Mouse (Mus musculus): ENCODE results near the gene Btbd9. TPM values are rescaled to one million over a fixed set of nuclear protein-coding genes. Genes with fewer than 3 reads are reported as not detected.

Btbd9 gene
- polyA plus RNA-seq, 1 experiment, result 80.3 TPM

GRCm38 (mm10) chr17:30518431-30519171 lies 57.7 kb downstream of the Btbd9 start:
- Histone ChIP-seq H3K4me3 (replicated peaks) (peak overlapping the region; percentile 21), H3K9me3 (peaks cover 15% of the 10 kb centered on the region), H3K27me3 (replicated peaks) (no peaks in the 10 kb centered on the region), H3K36me3 (replicated peaks; ENCODE audit: low read length) (peaks cover 85% of the 10 kb centered on the region), H3K4me1 (peaks cover 55% of the 10 kb centered on the region)
- TF ChIP-seq FLI1 (IDR thresholded peaks at IDR 0.05; ENCODE audit: low read length) (no peak), GATA1 (IDR thresholded peaks at IDR 0.05; ENCODE audit: borderline replicate concordance, low read length) (no peak)

GRCm38 (mm10) chr17:30516580-30517340 lies 59.5 kb downstream of the Btbd9 start:
- H3K4me3 ChIP-seq (replicated peaks), result no peak overlapping the region
- peaks cover 85% of the 10 kb centered on the region for H3K36me3 ChIP-seq (replicated peaks; ENCODE audit: low read length)
- peaks cover 15% of the 10 kb centered on the region for H3K9me3 ChIP-seq
- peaks cover 45% of the 10 kb centered on the region for H3K4me1 ChIP-seq
- TF ChIP-seq FLI1 (IDR thresholded peaks at IDR 0.05; ENCODE audit: low read length) (no peak), GATA1 (IDR thresholded peaks at IDR 0.05; ENCODE audit: borderline replicate concordance, low read length) (no peak)
- no peaks in the 10 kb centered on the region for H3K27me3 ChIP-seq (replicated peaks)

- no peak for TF ChIP-seq GATA1 (IDR thresholded peaks at IDR 0.05; ENCODE audit: borderline replicate concordance, low read length)
- TF ChIP-seq FLI1 (IDR thresholded peaks at IDR 0.05; ENCODE audit: low read length), result no peak
- H3K36me3 ChIP-seq (replicated peaks; ENCODE audit: low read length), result peaks cover 85% of the 10 kb centered on the region
- peaks cover 48% of the 10 kb centered on the region for H3K4me1 ChIP-seq
- no peak overlapping the region for H3K4me3 ChIP-seq (replicated peaks)
- peaks cover 15% of the 10 kb centered on the region for H3K9me3 ChIP-seq
- H3K27me3 ChIP-seq (replicated peaks), result no peaks in the 10 kb centered on the region
These were observed 60.9 kb downstream of the Btbd9 start for GRCm38 (mm10) chr17:30515401-30515800.

GRCm38 (mm10) chr17:30513034-30513433 lies 63.3 kb downstream of the Btbd9 start:
- H3K36me3 ChIP-seq (replicated peaks; ENCODE audit: low read length), result peaks cover 85% of the 10 kb centered on the region

GRCm38 (mm10) chr17:30512531-30512930 lies 63.8 kb downstream of the Btbd9 start:
- Histone ChIP-seq H3K9me3 (no peaks in the 10 kb centered on the region), H3K4me1 (peaks cover 45% of the 10 kb centered on the region), H3K27me3 (replicated peaks) (no peaks in the 10 kb centered on the region), H3K36me3 (replicated peaks; ENCODE audit: low read length) (peaks cover 80% of the 10 kb centered on the region), H3K4me3 (replicated peaks) (no peak overlapping the region)
- TF ChIP-seq GATA1 (IDR thresholded peaks at IDR 0.05; ENCODE audit: borderline replicate concordance, low read length) (no peak), FLI1 (IDR thresholded peaks at IDR 0.05; ENCODE audit: low read length) (no peak)

More at GRCm38 (mm10) chr17:30513034-30513433, 63.3 kb downstream of the Btbd9 start:
- H3K4me3 ChIP-seq (replicated peaks), result no peak overlapping the region
- no peaks in the 10 kb centered on the region for H3K9me3 ChIP-seq
- no peak for TF ChIP-seq GATA1 (IDR thresholded peaks at IDR 0.05; ENCODE audit: borderline replicate concordance, low read length)
- TF ChIP-seq FLI1 (IDR thresholded peaks at IDR 0.05; ENCODE audit: low read length), result no peak
- no peaks in the 10 kb centered on the region for H3K27me3 ChIP-seq (replicated peaks)
- peaks cover 43% of the 10 kb centered on the region for H3K4me1 ChIP-seq

DNA sequence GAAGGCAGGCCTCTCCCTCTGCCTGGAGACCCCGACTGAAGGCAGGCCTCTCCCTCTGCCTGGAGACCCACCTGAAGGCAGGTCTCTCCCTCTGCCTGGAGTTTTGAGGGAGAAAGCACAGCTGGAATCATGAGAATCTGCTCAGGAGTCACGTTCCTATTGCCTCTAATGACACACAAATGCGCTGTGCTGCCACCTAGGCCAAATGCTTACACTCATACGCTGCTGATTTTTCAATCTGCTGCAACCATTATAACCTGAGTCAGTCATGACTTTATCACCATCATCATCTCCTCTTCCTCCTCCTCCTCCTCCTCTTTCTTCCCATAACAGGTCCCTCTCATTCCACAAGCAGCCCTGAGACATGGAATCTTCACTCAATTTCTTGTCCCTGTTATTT lies 64.3 kb downstream of the Btbd9 start:
- H3K36me3 ChIP-seq (replicated peaks; ENCODE audit: low read length), result peaks cover 81% of the 10 kb centered on the region
- no peak overlapping the region for H3K4me3 ChIP-seq (replicated peaks)
- TF ChIP-seq GATA1 (IDR thresholded peaks at IDR 0.05; ENCODE audit: borderline replicate concordance, low read length) (no peak), FLI1 (IDR thresholded peaks at IDR 0.05; ENCODE audit: low read length) (no peak)
- no peaks in the 10 kb centered on the region for H3K27me3 ChIP-seq (replicated peaks)
- no peaks in the 10 kb centered on the region for H3K9me3 ChIP-seq
- H3K4me1 ChIP-seq, result peaks cover 49% of the 10 kb centered on the region

DNA sequence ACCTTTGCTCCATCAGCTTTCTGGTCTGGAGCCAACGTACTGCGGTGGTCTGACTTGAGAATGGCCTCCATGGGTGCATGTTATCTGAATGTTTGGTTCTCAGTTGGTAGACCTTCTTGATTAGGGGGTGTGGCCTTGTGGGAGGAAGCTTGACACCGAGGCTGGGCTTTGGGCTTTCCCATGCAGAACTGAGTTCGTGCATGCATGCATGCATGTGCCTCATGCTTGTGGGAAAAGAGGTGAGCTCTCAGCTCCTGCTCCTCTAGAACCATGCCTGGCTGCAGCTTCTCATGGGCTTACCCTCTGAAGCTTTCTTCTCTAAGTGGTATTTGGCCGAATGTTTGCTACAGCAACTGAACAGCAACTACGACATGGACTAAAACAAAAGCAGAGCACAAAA lies 64.9 kb downstream of the Btbd9 start:
- TF ChIP-seq FLI1 (IDR thresholded peaks at IDR 0.05; ENCODE audit: low read length) (no peak), GATA1 (IDR thresholded peaks at IDR 0.05; ENCODE audit: borderline replicate concordance, low read length) (no peak)
- no peaks in the 10 kb centered on the region for H3K27me3 ChIP-seq (replicated peaks)
- peaks cover 47% of the 10 kb centered on the region for H3K4me1 ChIP-seq
- no peak overlapping the region for H3K4me3 ChIP-seq (replicated peaks)
- H3K9me3 ChIP-seq, result no peaks in the 10 kb centered on the region
- H3K36me3 ChIP-seq (replicated peaks; ENCODE audit: low read length), result peaks cover 76% of the 10 kb centered on the region

GRCm38 (mm10) chr17:30510171-30510570 lies 66.1 kb downstream of the Btbd9 start:
- peaks cover 68% of the 10 kb centered on the region for H3K36me3 ChIP-seq (replicated peaks; ENCODE audit: low read length)
- H3K4me3 ChIP-seq (replicated peaks), result no peak overlapping the region
- peaks cover 47% of the 10 kb centered on the region for H3K4me1 ChIP-seq
- no peaks in the 10 kb centered on the region for H3K27me3 ChIP-seq (replicated peaks)
- TF ChIP-seq GATA1 (IDR thresholded peaks at IDR 0.05; ENCODE audit: borderline replicate concordance, low read length) (no peak), FLI1 (IDR thresholded peaks at IDR 0.05; ENCODE audit: low read length) (no peak)
- no peaks in the 10 kb centered on the region for H3K9me3 ChIP-seq

GRCm38 (mm10) chr17:30509646-30510045 lies 66.6 kb downstream of the Btbd9 start:
- Histone ChIP-seq H3K9me3 (no peaks in the 10 kb centered on the region), H3K27me3 (replicated peaks) (no peaks in the 10 kb centered on the region), H3K4me3 (replicated peaks) (peak overlapping the region; percentile 51), H3K4me1 (peaks cover 47% of the 10 kb centered on the region), H3K36me3 (replicated peaks; ENCODE audit: low read length) (peaks cover 69% of the 10 kb centered on the region)
- no peak for TF ChIP-seq GATA1 (IDR thresholded peaks at IDR 0.05; ENCODE audit: borderline replicate concordance, low read length)
- no peak for TF ChIP-seq FLI1 (IDR thresholded peaks at IDR 0.05; ENCODE audit: low read length)

Measured in megakaryocyte, embryonic 14.5 days (primary cell).